Mouse (Mus musculus): ENCODE results near the gene Hapln2. TPM values are rescaled to one million over a fixed set of nuclear protein-coding genes. Genes with fewer than 3 reads are reported as not detected.
A peak's percentile ranks its signal among the peaks of the same experiment; 100 is the strongest.

Gene Hapln2
- total RNA-seq, 2 experiments from 2014 or later = not detected

GRCm38 (mm10) chr3:87983627-87984026, 43.8 kb downstream of the Hapln2 start:
- no peak for DNase-seq
- intact Hi-C loops (cut with DNase I) = no loop called here

DNA sequence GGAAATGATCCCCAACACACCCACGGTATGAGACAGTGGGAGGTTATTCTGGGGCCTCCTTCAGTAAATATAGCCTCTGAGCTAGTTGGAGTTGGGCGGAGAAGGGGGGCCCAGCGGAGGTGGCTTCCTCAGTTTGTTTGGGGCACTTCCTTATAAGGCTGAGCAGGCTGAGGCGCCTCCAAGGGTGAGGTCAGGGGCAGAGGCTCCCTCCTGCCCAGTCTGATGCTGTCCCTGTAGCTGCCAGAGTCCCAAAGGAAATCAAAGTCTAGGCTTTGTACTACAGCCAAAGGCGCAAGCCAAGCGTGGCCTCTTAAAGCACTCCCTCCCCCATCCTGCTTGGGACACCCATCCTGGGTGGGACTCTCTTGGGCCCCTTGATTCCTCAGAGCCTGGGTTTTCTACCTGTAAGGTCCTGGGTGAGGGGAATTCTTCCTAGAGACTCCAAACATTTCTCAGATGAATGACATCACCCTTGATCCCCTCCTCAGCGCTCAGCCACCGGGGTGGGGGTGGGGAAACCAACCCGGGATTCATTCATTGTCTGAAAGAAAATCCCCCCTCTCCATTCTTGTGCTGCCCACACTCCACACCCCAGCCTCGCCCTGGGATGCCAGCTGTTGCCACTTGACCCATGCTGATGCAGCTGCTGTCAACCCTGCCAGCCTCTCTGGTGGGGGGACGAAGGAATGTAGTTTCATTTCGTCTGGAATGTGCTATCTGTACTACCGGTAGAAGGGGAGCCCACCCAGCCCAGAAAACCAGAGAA, 44.4 kb downstream of the Hapln2 start:
- DNase-seq = peak; percentile 62 to 64
- intact Hi-C loops (cut with DNase I) = no loop called here

GRCm38 (mm10) chr3:87981894-87982835, 45.2 kb downstream of the Hapln2 start:
- DNase-seq = peak; percentile 67 to 75
- intact Hi-C loops (cut with DNase I) = no loop called here

- intact Hi-C loops (cut with DNase I) = no loop called here
- no peak for DNase-seq
Measured at GRCm38 (mm10) chr3:87981214-87981760, 46.1 kb downstream of the Hapln2 start.

DNA sequence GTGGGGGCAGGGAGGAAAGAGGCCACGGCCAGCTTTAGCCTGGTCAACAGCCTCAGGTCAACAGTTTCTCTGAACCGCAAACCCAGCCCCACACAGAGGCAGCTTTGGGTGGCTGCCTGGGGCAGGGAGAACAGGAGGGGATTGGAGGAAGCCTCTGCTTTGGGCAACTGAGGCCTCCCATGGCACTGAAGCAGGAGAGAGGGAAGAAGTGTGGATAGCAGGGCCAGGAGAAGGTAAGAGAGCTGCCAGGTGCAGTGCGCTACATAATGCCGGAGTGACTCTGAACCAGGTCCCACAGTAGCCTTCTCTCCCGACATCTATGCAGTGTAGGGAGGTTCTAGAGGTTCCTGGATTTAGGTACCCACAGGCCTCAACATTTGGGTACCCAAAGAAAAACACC, 46.7 kb downstream of the Hapln2 start:
- intact Hi-C loops (cut with DNase I) = no loop called here
- no peak for DNase-seq

DNA sequence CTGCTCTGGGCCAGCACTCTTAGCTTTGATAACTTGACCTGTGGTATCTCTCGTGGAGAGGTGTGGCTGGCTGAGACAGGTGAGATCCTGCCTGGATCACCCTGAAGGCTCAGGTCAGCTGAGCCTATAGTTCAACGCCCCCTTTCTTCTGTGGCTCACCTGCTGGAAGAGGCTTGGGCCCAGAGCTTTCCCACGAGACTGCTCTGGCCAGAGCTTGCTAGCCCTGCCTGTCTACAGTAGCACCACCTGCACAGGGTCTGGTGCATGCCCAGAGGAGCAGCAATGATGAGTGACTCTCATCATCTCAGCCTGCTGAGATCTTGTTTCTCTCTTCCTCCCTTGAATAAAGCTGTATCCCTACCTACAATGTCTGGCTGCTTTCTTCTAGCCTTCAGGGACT, 47.3 kb downstream of the Hapln2 start:
- DNase-seq = no peak
- intact Hi-C loops (cut with DNase I) = no loop called here

DNA sequence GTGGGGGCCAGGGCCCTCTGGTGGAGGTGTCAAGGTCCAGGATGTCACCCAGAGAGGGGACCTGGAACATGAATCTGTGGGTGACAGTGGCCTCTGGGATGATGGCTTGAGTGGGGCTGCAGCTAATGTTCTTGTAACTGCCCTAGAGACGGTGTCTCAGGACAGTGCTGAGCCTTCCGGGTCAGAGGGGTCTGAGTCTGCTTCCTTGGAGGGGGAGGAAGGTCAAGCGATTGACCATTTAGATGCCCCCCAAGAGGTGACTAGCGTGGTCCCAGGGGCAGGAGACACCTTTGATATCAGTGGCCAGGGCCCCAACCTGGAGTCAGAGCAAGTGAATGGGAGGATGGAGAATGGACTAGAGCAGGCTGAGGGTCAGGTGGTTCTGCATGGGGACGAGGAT, 47.9 kb downstream of the Hapln2 start:
- intact Hi-C loops (cut with DNase I) = no loop called here
- DNase-seq = no peak

- DNase-seq = peak in 1 of 2 experiments; percentile 59
- intact Hi-C loops (cut with DNase I) = no loop called here
Measured at GRCm38 (mm10) chr3:87974381-87974987, 52.9 kb downstream of the Hapln2 start.

- intact Hi-C loops (cut with DNase I) = no loop called here
- DNase-seq = no peak
Measured at GRCm38 (mm10) chr3:87973593-87974380, 53.6 kb downstream of the Hapln2 start.

DNA sequence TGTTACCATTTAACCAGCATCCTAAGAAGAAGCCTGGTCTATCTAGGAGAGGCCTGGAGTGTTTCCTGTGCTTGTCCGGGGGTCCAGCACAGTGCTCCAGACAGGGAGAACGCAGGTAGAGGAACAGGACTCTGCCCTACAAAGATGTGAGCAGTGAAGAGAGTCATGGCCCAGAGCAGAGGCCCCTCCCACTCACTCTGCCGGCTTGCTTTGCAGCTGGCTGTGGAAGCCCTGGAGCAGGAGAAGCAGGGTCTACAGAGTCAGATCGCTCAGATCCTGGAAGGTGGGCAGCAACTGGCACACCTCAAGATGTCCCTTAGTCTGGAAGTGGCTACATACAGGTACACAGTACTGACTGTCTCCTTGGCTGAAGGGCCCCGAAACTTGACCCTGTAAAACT, 54.6 kb downstream of the Hapln2 start:
- DNase-seq = no peak
- intact Hi-C loops (cut with DNase I) = no loop called here

DNA sequence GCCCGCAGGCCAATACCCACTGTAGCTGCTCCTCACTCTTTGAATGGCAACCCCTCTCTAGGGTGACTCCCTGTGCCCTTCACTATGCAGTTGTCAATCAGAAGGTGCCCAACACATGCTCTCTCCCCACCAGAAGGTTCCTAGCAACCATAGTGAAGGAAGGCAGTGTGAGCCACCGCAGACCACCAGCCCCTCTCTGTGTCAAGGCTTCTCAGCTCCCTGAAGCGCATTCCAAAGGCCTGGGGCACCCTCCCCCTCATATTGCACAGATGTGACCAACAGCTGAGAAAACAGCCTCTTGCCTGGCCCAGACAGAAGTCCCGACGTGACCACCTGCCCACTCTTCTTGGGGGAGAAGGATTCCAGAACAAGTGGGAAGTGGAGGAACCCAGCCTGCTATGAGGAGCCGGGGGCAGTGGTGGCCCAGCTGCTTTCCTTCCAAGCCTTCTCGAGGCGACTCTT, 55.1 kb downstream of the Hapln2 start:
- intact Hi-C loops (cut with DNase I) = no loop called here

More for the DNA sequence above, 55.1 kb downstream of the Hapln2 start:
- no peak for DNase-seq

Other genes starting within 250 kb of the Hapln2 start
- gene Ntrk1, start 232.4 kb downstream of the Hapln2 start, total RNA-seq (2021) = under 1 TPM; 0.29 to 0.31 TPM
- gene Insrr, start 230.6 kb downstream of the Hapln2 start, total RNA-seq (2021) = under 1 TPM; 0.24 TPM
- 10 to 100 TPM; 25.5 to 32.4 TPM for gene Pear1, start 203.3 kb downstream of the Hapln2 start, total RNA-seq (2021)
- 1 to 10 TPM in 1 of 2 experiments, under 1 TPM in 1; 0.14 to 2.2 TPM for gene Sh2d2a, start 180.8 kb downstream of the Hapln2 start, total RNA-seq (2021)
- gene Prcc, start 142.0 kb downstream of the Hapln2 start, total RNA-seq (2021) = 10 to 100 TPM; 47.8 to 49.3 TPM
- 10 to 100 TPM; 88.2 to 91.9 TPM for gene Hdgf, start 121.3 kb downstream of the Hapln2 start, total RNA-seq (2021)
- gene Mrpl24, start 108.1 kb downstream of the Hapln2 start, total RNA-seq (2021) = 10 to 100 TPM; 65.8 to 71.0 TPM
- gene Isg20l2, start 97.3 kb downstream of the Hapln2 start, total RNA-seq (2021) = 10 to 100 TPM; 15.7 TPM
- 1 to 10 TPM; 6.9 to 8.5 TPM for gene Rrnad1, start 96.9 kb downstream of the Hapln2 start, total RNA-seq (2021)
- under 1 TPM; 0.31 to 0.56 TPM for gene Crabp2, start 78.9 kb downstream of the Hapln2 start, total RNA-seq (2021)
- gene Nes, start 56.5 kb downstream of the Hapln2 start, total RNA-seq (2021) = 10 to 100 TPM; 32.5 to 39.0 TPM
- under 1 TPM; 0.15 to 0.29 TPM for gene Bcan, start 27.4 kb downstream of the Hapln2 start, total RNA-seq (2021)
- gene Gpatch4, start 15.5 kb upstream of the Hapln2 start, total RNA-seq (2021) = 1 to 10 TPM; 6.6 to 9.0 TPM
- 10 to 100 TPM; 61.0 to 61.1 TPM for gene Naxe, start 30.9 kb upstream of the Hapln2 start, total RNA-seq (2021)
- not detected for gene Ttc24, start 50.7 kb upstream of the Hapln2 start, total RNA-seq (2021)
- 1 to 10 TPM; 3.8 to 7.2 TPM for gene Iqgap3, start 54.4 kb upstream of the Hapln2 start, total RNA-seq (2021)
- 100 to 1,000 TPM; 128 to 130 TPM for gene Mef2d, start 114.8 kb upstream of the Hapln2 start, total RNA-seq (2021)
- not detected for gene Rhbg, start 227.1 kb upstream of the Hapln2 start, total RNA-seq (2021)